Mouse (Mus musculus): ENCODE data around the gene Borcs6.

Borcs6 gene

GRCm38 (mm10) chr11:69067601-69068000, 8.1 kb downstream of the Borcs6 start:
- no peak for ATAC-seq (ENCODE audit: insufficient number of reproducible peaks, low FRiP score, low TSS enrichment)

- no peak for ATAC-seq (ENCODE audit: insufficient number of reproducible peaks, low FRiP score, low TSS enrichment)
These were observed 10.6 kb downstream of the Borcs6 start for GRCm38 (mm10) chr11:69070093-69070492.

GRCm38 (mm10) chr11:69070590-69071222, 11.2 kb downstream of the Borcs6 start, which contains the start of gene Tmem107:
Gene Tmem107 (plus strand): TSS chr11:69070806.
- peak; percentile 84 for ATAC-seq (ENCODE audit: insufficient number of reproducible peaks, low FRiP score, low TSS enrichment)

DNA sequence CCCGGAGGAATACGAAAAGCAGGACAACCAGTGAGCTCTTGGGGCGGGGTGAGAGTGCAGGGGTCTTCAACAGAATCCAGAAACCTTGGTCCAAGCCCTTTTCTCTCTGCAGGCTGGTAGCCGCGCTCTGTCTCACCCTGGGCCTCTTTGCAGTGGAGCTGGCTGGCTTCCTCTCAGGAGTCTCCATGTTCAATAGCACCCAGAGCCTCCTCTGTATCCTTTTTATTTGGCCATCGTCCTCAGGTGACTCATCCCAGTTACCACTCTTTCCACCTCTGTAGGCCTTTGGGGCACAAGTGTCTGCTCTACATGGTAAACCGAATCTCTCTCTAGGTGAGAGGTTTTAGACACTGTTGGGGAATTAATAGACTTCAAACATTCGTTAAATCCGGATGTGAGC, 11.7 kb downstream of the Borcs6 start:
- ATAC-seq (ENCODE audit: insufficient number of reproducible peaks, low FRiP score, low TSS enrichment), result no peak

DNA sequence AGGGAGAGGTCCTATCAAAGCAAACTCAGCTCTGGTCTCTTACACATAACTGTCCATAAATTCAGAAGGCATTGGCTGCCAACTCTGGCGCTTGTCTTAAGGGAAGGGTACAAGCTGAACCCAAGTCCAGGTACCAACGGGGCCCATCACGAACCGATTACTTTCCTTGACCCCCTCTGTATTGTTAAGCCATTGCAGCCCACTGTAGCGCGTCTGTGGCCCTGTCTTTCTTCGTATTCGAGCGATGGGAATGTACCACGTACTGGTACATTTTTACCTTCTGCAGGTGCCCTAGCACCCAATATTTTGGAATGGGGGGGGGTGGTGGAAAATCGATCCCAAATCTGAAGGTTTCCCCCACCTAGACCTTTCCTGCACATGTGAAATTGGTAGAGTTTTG, 12.7 kb downstream of the Borcs6 start:
- ATAC-seq (ENCODE audit: insufficient number of reproducible peaks, low FRiP score, low TSS enrichment), result no peak

DNA sequence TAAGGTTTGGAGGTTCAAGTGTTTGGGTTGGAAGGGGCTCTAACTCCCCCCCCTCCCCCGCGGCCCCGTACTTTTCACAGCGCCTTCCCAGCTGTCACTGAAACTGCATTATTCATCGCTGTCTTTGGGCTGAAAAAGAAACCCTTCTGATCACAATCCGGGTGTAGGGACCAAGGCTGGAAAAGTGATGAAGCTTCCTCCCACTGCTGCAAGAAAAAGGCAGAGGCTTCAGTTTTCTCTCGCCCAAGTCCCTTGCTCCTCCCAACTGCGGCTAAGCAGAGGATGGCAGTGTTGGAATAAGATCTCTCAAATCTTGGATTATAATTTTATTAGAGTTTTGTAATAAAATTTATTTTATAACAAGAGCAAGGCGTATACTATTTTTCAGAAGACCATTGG, 13.1 kb downstream of the Borcs6 start:
- ATAC-seq (ENCODE audit: insufficient number of reproducible peaks, low FRiP score, low TSS enrichment), result no peak

DNA sequence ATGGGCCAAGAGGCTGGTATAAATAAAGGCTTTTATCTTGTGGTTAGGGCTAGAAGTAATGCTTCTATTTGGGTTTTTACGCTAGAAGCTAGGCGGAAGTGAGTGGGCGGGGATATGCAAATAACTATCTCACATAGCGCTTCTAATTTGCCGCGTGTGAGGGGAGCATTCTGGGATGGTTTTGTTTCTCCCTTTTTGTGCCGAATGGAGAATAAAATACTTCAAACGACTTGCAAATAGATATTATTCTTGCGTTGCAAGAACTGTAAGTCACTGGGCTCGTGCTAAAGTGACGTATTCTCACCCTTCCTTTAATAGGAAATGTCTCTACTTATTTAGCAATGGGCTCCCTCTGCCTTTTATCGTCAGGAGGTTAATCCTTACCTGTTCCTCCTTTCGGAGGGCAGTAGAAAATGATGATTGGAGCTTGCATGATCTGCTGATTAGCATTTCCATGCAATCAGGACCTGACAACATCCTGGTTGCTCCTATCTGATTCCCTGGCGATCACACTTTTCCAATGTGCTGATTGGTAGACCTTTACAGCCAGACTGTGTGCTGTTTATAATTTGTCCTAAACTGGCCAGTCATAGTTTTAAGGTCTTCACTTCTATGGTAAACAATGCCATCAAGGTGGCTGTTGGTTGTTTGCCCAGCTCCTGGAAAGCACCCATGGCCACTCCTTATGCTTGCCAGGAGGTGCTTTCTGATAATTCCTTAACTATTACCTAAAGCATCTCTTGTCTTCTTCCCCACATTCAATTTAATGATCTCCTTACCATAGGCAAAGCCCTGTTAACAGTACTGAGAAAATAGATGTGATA, 13.8 kb downstream of the Borcs6 start:
- peak; percentile 67 for ATAC-seq (ENCODE audit: insufficient number of reproducible peaks, low FRiP score, low TSS enrichment)

DNA sequence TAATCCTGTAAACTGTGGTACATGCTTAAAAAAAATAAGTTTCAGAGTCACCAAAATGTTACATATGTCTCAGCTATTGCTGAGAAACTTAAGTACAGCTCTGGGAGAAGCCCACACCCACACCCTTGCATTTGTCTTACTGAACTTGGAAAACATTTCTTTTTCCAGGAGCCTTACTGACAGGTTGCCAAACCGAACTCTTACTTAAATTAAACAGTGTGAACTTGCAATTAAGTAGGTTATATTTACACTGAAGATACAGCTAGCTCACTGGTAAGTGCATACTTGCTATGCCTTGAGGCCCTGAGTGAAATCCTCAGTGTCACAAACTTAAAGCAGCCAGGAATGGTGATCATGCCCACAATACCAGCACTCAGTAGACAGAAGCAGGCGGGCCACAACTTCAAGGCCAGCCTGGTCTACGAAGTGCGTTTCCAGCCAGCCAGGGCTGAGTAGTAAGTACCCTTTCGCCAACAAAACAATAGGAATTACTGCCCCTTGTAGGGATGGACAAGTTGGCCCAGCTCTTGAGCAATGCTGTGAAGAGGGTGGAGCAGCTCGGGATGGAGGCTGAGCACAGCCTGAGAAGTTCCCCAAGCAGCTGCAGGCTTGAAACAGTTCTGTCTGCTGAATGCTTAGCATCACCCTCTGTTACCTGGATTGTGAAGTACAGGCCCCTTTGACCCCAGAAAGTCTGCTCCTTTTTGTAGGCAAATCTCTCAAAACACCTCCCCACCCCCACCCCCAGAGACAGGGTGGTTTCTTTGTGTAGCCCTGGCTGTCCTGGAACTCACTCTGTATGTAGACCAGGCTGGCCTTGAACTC, 14.6 kb downstream of the Borcs6 start:
- no peak for ATAC-seq (ENCODE audit: insufficient number of reproducible peaks, low FRiP score, low TSS enrichment)

DNA sequence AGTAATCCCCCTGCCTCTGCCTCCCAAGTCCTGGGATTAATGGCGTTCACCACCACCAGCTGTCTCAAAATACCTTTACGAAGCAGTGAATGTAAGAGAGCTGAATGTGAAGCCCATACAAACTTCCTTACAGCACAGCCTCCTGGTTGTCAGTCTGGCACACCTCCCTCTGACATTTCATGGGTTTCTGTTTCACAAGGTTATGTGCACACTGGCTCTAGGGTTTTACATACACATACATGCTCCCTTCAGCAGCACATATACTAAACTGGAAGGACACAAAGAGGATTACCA, 15.2 kb downstream of the Borcs6 start:
- ATAC-seq (ENCODE audit: insufficient number of reproducible peaks, low FRiP score, low TSS enrichment), result no peak

- ATAC-seq (ENCODE audit: insufficient number of reproducible peaks, low FRiP score, low TSS enrichment), result no peak
These were observed 16.4 kb downstream of the Borcs6 start for GRCm38 (mm10) chr11:69075764-69076479.

DNA sequence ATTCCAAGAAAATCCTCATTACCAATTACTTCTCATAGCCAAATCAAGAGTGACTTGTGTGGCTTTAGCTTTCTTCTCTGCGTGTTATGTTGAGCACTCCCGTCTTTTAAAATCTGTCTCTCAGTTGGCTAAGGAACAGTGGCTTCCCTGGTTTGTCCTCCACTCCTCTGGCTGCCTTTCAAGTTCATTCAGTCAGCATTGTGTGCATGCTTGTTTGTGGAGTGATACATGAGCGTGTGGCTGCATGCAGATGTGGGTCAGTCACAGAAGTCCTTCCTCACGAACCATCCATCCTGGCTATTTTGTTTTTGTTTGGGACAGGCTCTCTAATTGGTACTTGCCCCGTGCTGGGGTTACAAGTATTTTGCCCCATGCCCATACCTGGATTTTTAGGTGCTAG, 17.1 kb downstream of the Borcs6 start:
- ATAC-seq (ENCODE audit: insufficient number of reproducible peaks, low FRiP score, low TSS enrichment), result no peak

DNA sequence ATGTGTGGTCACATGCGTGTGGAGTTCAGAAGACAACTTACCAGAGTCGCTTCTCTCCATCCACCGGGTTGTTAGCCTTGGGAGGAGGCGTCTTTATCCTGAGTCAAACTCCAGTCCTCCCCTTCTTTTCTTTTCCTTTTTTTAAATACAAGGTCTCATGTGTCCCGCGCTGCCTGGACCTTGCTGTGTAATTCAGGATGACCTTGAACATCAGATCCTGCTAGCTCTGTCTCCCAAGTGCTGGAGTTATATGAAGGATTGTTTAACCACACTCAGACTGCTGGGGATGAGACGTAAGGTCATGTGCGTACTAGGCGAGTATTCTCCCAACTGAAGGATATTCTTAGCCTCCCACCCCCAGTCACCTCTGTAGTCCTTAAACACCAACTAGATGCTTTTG, 17.8 kb downstream of the Borcs6 start:
- ATAC-seq (ENCODE audit: insufficient number of reproducible peaks, low FRiP score, low TSS enrichment), result no peak

GRCm38 (mm10) chr11:69078041-69078440, 18.5 kb downstream of the Borcs6 start:
- no peak for ATAC-seq (ENCODE audit: insufficient number of reproducible peaks, low FRiP score, low TSS enrichment)

DNA sequence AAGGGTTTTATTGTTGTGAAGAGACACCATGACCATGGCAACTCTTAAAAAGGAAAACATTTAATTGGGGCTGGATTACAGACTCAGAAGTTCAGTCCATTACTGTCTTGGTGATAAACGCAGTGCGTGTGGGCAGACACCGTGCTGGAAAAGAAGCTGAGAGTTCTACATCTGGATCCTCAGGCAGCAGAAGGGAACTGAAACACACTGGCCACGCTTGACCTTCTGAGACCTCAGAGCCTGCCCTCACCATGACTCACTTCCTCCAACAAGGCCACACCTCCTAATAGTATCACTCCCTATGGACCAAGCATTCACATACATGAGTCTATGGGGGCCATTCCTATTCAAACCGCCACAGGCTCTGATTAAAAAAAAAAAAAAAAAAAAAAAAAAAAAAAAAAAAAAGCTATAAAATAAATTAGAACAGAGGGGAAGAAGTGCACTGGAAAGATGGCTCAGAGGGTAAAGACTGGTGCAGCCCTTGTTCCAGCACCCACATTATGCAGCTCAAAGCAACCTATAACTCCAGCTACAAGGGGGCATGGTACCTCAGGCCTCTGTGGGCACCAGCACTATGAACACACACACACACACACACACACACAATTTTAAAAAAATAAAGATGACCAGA, 19.4 kb downstream of the Borcs6 start:
- no peak for ATAC-seq (ENCODE audit: insufficient number of reproducible peaks, low FRiP score, low TSS enrichment)

- no peak for ATAC-seq (ENCODE audit: insufficient number of reproducible peaks, low FRiP score, low TSS enrichment)
These were observed 20.8 kb downstream of the Borcs6 start for GRCm38 (mm10) chr11:69080102-69080854.

DNA sequence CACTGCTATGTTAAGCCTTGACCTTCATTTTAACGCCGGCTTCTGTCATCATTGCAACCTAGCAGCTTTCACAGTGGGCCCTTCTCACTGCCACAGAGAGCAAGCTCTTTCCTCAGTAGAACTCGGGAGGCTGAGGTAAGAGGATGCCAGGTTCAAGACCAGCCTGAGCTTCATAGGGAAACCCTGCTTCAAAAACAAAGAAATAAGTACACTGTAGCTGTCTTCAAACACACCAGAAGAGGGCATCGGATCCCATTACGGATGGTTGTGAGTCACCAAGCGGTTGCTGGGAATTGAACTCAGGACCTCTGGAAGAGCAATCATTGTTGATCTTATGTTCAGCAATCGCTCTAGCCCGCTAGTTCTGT, 21.3 kb downstream of the Borcs6 start:
- no peak for ATAC-seq (ENCODE audit: insufficient number of reproducible peaks, low FRiP score, low TSS enrichment)

DNA sequence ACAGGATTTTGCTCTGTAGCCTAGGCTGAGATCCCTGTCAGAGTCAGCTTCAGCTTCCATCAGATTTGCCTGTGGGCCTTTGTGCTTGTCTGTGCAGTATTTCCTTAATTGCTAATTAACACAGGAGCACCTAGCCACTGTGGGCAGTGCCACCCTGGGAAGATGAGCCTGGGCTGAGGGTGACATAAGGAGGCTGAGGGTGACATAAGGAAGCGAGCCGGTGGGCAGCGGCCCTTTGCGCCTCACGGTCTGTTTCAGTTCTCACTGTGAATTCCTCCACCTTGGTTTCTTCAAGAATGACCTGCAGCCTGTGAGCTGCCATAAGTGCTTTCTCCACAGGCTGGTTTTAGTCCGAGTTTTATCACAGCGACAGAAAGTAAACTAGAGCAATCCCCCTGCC, 22.1 kb downstream of the Borcs6 start:
- ATAC-seq (ENCODE audit: insufficient number of reproducible peaks, low FRiP score, low TSS enrichment), result no peak

DNA sequence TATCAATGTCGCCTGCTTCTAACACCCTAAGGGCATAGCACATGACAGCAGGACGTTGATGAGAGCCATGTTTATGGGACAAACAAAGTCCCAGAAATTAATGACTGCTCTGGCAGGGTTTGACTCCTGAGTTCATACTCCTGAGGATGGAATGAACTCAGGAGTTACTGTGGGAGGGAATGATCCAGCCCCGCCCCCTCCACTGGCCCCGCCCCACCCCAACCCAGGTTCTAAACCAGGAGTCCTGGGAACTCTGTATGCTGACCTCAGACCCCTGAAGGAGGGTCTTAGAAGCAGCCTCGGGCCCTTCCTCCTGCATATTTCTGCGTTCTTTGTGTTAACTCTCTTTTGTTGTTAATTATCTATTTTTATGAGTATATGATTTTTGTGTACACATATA, 26.1 kb downstream of the Borcs6 start:
- ATAC-seq (ENCODE audit: insufficient number of reproducible peaks, low FRiP score, low TSS enrichment), result no peak

GRCm38 (mm10) chr11:69086390-69086789, 26.9 kb downstream of the Borcs6 start:
- no peak for ATAC-seq (ENCODE audit: insufficient number of reproducible peaks, low FRiP score, low TSS enrichment)

DNA sequence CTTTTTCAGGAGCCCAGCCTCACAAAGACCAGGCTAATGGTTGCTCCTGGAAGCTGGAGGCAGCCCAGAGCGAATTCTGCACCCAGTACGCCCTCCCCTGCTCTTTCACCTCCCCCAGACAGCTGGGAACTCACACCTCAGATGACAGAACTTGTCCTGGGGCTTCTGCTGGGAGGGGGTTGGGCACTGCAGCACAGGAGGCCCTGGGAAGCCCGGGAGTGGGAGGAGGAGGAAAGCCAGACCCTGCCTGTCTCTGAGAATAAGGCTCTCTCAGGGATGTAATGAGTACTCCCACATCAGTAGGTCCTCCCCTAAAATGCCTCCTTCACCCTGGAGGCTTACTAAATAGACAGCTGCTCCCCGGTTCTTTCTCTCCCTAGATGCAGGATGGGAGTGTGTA, 27.6 kb downstream of the Borcs6 start:
- ATAC-seq (ENCODE audit: insufficient number of reproducible peaks, low FRiP score, low TSS enrichment), result no peak

All from cerebellum, adult (tissue).